Mouse (Mus musculus) left cerebral cortex, postnatal 10 days (tissue): ENCODE data around the gene Sh3bp5. TPM values are rescaled to one million over a fixed set of nuclear protein-coding genes. Genes with fewer than 3 reads are reported as not detected.
"Not testable (repeated sequence)": the region's sequence is repeated elsewhere in the genome, so short reads cannot be mapped to it uniquely, and the experiment has no call there.

Experiments used
- DNase-seq, 2 experiments: peaks; one replicate each; pipeline ENCODE4 v3.0.0; 2021 to 2022; ENCODE audit warnings: low spot score in 2 of 2, mixed read lengths in 1 of 2; ENCODE audit errors: extremely low spot score in 1 of 2
- intact Hi-C: fragments of 180-260 bp; cut with DNase I; formaldehyde crosslinking; loops from one replicate; pipeline ENCODE4 v1.15.1; 2025
- total RNA-seq, 2 experiments: library from RNA; stranded (reverse); gene quantifications; 2 replicates each; pipeline ENCODE4 v1.2.3; 2021

Sh3bp5 gene
- 10 to 100 TPM; 76.4 to 80.0 TPM for total RNA-seq

DNA sequence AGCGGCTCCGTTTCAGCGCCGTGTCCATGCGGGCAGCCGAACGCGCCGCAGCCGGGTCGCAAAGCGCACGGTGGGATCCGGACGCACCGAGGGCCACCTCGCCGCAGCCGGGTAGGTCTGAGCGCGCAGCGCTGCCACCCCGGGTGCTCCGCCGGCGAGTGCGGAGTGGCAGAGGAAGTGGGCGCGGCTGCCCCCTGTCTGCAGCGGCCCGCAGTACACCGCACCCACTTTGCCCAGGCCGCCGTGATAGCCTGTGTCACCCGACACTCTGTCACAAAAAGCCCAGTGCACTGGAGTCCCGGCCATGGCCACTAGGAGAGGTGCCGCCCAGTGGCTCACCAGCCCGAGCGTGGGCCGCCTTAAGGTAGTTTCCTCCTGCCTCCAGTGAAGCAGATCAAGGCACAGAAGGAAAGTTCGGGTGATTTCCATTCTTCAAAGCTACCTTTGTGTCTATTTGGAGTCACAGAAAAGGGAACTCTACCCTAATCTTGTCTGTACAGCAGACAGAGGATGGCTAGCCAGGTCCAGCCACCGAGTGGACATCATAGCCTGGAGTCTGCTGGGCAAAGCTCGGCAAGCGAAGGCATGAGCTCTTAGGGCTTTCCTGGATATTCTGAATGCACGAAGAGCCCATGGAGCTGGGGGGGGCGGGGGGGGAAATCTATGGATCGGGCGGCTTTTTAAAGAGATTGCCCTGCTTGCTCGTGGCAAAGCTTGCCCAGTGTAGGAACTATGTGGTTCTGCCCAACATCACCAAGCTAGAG lies at the start of gene Sh3bp5:
Gene Sh3bp5 (minus strand): TSS at position 149 of the 764 bp plus-strand sequence.
- intact Hi-C loops: loop anchor here (2.0 kb wide), 1 partner anchor 53 kb away; no protein-coding TSS in a partner anchor
- peak; percentile 86 to 93 for DNase-seq

DNA sequence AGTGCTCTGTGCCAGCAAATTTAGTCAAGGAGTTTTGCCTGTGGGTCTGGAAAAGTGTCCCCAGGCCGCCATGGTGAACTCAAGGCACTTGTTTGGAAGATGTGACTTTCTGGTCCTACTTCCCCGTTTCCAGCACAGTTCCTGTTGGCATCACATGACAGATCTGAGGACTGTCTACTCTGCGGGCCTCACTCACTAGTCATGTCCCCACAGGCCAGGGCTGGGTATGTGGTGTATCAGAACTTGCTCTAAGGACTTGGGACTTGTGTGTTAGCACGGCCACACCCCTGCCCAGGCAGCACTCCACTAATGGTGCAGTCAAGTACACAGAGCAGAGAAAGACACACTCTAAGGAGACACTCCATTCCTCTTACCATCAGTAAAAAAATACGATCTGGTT lies 46.5 kb upstream of the Sh3bp5 start:
- intact Hi-C loops: no loop called here
- DNase-seq: no peak

DNA sequence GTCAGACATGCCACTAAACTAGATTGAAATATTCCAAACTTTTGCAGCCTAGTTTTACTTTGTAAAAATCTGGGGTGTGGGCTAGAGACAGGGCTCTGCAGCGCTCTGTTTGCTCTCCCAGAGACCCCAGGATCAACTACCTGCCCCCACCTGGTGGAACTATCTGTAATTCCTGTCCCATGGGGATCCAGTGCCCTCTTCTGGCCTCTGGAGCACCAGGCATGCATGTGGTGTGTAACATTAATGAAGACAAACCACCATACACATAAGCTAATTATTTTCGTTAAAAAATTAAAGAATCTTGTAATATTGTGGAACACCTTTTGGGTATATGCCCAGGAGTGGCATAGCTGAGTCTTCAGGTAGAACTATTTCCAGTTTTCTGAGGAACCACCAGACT lies 37.4 kb upstream of the Sh3bp5 start:
- no peak for DNase-seq
- intact Hi-C loops: loop anchor here (5.0 kb wide), 3 partner anchors 91 to 201 kb away; no protein-coding TSS in a partner anchor

DNA sequence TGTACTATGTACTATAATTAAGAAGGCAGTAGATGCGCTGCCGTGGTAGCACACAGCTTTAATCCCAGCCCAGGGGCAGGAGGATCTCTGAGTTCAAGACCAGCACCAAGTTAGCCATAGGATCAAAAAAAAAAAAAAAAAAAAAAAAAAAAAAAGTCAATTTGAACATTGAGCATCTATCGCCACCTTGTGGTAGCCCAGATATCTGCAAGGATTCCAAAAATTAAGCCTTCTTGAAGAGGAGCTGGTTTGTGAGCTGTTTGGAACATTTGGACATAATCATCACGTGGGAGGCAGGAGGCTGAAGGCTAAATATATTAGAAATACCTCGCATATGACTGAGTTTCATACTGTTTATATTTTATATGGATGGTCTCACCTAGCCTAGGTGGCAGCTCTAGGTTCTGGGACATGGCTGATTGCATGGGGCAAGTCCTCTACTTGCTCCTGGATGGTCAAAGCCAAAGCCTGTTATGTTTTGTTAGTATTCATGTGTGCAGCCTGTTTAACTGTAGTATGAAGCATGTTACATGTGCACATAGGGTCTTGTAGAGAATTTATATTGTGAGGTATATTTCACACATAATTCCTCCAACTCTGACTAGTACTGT lies 36.7 kb upstream of the Sh3bp5 start:
- intact Hi-C loops: loop anchor here (5.0 kb wide), 3 partner anchors 90 to 200 kb away; no protein-coding TSS in a partner anchor
- peak; percentile 63 to 68 for DNase-seq

DNA sequence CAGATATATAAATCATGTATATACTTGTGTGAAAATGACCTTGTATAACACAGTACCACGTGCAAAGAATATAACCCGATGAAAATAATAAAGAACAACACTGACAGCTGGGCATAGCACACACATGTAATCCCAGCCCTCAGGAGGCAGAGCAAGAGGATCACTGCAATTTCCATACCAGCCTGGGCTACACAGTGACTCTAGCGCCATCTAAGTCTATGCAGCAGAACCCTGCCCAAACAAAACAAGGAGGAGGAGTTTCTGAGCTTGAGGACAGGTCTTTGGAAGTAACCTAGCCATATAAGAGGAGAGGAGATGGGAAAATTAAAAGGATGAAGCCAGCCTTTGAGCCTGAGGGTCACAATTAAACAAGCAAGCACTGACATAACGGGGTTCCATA lies 33.8 kb upstream of the Sh3bp5 start:
- intact Hi-C loops: loop anchor here (5.0 kb wide), 3 partner anchors 87 to 197 kb away; no protein-coding TSS in a partner anchor
- no peak for DNase-seq

DNA sequence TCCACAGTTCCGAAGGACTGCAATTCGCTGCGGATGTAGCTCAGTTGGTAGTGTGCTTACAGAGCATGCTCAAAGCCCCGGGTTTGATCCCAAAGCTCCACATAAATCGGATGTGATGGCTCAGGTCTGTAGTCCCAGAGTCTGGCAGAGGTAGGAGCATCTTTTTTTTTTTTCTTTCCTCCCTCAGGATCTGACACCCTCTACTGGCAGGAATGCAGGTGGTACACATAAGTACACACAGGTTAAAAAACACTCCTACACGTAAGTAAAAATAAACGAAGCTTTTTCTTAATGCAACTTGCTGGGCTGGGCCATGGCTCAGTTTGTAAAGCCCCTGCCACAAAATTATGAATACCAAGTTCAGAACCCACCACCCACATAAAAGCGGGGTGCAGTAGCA lies 28.3 kb upstream of the Sh3bp5 start:
- intact Hi-C loops: no loop called here
- no peak for DNase-seq

DNA sequence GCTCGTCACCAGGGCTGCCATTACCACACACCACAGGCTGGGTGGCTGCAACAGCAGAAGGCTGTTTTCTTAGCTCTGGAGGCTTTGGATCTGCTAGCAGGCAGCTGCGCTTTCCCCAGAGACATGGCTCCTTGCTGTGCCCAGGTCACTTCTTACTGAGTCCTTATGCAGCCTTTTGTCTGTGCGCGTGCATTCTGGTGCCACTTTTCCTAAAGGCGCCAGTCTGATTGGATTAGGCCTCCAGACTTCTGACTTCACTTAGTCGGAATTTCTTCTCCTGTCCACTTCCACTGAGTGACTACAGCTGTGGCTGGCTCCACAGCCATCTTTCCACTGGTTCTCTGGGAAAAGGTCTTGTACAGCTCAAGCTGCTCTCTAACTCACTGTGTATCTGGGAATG lies 27.0 kb upstream of the Sh3bp5 start:
- no peak for DNase-seq
- intact Hi-C loops: no loop called here

DNA sequence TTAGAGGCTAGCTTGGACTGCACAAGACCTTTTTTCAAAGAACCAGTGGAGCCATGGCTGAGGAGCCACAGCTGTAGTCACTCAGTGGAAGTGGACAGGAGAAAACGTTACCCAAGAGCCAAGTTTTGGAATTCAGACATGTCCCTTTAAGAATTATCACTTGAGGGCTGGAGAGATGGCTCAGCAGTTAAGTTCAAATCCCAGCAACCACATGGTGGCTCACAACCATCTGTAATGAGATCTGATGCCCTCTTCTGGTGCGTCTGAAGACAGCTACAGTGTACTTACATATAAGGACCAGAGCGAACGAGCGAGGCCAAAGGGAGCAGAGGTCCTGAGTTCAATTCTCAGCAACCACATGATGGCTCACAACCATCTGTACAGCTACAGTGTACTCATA lies 26.3 kb upstream of the Sh3bp5 start:
- intact Hi-C loops, DNase-seq: not testable (repeated sequence)

DNA sequence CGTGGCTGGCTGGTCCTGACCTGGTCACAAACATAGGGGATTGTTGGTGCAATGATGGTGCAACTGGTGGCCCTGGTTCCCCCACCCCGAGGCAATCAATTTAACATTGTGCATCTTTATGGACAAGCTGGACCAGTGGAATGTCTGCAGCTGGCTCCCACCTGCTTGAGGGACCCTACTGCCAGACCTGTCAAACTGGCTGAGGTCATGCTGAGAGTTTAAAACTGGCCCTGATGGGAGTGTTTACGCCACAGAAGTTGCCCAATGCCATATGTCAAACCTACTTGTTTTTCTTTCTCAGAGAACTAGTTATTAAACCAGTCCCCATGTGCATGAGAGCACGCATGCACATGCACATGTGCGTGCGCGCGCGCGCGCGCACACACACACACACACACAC lies 22.1 kb upstream of the Sh3bp5 start:
- no peak for DNase-seq
- intact Hi-C loops: no loop called here

DNA sequence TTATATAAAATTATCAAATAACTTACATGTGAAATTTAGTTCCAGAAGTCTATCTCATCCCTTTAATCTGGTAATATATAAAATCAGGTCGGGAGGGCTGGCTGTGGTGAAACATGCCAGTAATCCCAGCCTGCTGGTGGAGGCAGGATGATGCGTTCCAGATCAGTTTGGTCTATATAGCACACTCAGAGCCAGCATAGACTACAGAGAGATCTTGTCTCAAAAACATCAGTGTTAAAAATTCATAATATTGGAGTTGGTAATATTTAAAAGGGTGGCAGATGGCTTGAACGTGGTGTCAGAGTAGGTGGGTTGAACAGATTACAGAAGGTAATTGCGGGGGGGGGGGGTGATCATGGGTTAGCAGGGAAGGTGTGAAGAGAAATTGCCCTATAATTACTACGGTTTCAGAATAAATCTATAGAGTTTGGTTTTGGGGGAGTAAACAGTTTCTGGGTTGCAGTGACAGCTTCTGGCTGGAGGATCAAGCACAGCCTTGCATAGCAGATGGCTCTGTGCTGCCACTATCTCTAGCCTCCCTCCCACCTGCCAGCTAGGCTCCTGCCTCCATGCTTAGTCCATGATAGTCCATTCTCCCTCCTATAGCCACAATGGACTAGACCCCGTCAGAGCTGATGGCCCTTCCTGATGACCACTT lies 20.3 kb upstream of the Sh3bp5 start:
- no peak for DNase-seq
- intact Hi-C loops: no loop called here

DNA sequence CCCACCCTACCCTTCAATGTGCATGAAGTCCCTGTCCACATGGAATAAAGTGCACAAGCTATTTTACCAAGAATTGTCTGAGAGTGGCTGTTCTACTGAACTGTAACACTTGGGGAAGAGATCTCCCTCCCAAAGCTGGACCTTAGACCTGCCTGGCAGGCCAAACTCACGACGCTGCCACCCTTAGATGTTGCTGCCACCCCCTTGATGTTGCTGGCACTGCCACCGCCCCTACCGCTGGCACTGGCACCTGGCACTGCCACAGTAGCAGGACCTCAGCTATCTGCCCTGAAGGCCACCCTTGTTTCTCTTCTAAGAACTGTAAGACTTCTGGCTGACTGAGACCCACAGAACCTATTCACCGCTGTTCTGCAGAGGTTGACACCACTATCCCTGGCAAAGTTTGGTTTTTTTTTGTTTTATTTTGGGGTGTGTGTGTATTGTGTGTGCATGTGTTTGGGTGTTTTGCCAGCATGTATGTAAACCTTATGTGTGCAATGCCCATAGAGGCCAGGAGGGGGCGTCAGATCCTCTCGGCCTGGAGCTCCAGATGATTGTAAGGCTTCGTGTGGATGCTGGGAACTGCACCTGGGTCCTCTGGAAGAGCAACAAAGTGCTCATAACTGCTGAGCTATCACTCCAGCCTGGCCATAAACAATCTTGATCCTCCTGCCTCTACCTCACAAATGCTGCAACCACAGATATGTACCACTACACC lies 19.1 kb upstream of the Sh3bp5 start:
- no peak for DNase-seq
- intact Hi-C loops: no loop called here

DNA sequence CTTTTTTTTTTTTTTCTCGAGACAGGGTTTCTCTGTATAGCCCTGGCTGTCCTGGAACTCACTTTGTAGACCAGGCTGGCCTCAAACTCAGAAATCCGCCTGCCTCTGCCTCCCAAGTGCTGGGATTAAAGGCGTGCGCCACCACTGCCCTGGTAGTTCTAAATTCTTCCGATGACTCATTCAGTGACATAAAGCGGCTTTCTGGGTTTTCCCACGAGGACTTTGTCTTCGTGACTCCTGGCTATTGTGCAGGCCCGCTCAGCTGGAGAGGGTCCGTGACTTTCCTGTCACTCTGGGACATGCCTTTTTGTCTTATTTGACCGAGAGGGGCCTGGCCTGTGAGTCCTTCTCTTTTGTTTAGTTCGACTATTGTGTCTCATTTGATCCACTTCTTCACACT lies 18.1 kb upstream of the Sh3bp5 start:
- DNase-seq, intact Hi-C loops: not testable (repeated sequence)

DNA sequence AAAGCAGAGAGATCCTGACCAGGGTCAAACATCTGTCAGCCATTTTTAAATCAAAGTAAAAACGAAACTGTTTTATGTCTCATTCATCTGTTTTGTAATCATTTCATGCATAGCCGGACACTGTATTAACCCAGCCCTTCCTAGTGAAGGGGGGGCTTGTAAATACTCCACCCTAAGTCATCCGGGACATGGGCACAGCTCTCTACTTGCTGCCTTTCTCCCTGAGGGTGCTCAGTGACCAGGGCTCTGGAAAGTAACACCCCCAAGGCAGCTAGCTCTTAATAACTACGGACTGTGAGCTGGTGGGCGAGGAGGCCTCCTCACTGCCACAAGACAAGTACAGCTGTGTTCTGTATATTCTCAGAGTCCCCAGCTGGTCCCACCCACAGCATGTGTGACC lies 13.1 kb upstream of the Sh3bp5 start:
- intact Hi-C loops: no loop called here
- no peak for DNase-seq

DNA sequence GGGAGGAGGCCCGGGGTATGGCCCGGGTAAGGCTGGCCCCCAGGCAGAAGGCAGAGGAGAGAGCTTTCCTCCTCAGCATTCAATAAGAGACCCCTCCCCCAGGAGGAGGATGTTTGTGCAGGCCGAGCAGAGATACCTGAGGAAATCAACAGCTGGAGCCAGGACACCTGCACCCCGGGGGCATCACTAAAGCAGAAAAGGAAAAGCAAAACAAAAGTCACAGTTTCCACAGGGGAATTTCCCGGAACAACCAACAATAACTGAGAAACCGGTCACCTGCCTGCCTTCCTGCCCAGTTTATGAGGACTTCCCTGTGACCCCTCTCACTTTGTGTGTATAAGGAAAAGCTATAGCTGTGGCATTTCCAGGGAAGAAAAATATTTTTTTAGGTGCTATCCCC lies 7.7 kb upstream of the Sh3bp5 start:
- intact Hi-C loops: no loop called here
- no peak for DNase-seq

DNA sequence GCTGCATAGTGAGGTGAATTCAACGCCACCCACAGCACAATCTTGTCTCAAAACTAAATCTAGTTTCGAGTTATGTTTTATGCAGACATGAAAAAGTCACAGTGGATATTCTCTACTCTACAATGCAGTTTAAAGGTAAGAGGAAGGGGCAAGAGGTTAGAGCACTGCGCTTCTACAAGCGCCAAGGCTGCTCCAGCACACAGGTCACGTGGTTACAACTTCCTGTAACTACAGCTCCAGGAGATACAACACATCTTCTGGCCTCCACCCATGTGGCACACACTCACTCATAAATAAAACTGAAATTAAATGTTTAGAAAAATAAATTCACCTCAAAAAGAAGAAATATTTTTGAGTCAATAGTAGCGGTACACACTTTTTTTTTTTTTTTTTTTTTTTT lies 4.8 kb upstream of the Sh3bp5 start:
- DNase-seq: no peak
- intact Hi-C loops: no loop called here

DNA sequence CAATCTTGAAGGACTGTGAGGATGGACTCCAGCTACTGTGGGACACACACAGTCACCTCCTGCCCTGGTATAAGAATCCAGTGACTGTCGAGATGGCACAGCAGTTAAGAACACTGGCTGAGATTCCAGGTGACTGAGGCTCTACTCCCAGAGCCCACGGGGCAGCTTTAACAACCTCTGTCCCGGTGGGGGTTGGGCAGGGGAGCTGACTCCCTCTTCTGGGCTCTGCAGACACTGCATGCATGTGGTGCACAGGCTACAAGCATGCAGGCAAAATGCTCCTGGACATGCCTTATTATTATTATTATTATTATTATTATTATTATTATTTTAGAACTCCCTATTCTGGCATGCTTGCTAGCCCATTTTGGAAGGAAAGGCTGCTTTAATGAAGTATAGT lies 4.4 kb upstream of the Sh3bp5 start:
- intact Hi-C loops: no loop called here
- no peak for DNase-seq

DNA sequence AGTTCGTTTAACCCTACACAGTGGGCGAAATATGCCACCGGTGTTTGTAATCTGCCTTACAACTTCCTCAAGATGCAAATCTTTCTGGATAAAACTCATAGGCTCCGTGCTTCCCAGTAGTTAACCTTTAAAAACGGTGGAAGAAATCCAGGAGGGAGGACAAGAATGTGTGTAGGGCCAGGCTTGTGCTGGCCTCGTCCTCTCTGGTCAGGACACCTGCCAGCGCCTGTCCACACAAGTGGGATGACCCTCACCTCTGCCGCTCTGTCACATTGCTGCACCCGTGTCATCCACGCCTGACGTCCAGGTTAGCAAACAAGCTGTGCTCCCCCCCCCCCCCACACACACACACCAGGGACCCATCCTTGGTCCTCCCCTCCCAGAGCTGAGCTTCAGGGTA lies 3.4 kb upstream of the Sh3bp5 start:
- intact Hi-C loops: no loop called here
- no peak for DNase-seq

DNA sequence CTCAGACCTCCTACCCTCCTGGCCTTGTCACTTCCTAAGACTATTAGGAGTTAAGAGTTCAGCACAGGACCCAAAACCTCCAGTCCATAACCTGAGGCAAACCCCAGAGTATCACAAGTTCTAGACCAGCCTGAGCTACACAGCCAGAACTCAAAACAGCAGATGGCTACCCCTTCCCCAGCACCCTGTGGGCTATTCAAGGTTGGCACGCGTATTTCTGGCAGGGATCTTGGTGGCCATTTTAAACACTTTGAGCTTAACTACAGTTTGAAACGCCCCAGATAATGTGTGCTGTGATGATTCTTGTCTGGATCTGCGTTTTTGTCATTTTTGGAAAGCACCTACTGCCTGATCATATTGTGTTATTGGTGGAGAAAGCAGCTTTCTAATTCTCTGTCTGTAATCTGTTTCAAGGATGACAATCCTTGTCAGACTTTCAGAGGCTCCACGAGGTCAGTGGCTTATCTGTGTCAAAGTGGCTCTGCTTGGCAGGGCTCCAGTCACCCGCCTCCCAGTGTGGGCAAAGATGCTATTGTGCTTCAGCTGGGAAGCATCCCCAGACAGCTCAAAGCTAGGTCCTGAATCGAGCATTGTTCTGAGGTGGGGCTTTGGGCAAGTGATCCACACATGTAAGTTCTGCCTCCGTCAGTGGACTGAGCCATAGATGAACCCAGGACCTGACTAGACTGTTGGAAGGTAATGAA lies 2.1 kb upstream of the Sh3bp5 start:
- DNase-seq: peak in 1 of 2 experiments; percentile 53
- intact Hi-C loops: loop anchor here (2.0 kb wide), 1 partner anchor 55 kb away; no protein-coding TSS in a partner anchor
